Mouse (Mus musculus) embryonic facial prominence, embryonic 10.5 days (tissue): Measurements from ENCODE around the gene Dcaf10. TPM values are rescaled to one million over a fixed set of nuclear protein-coding genes. Genes with fewer than 3 reads are reported as not detected.
"Not testable (repeated sequence)": the region's sequence is repeated elsewhere in the genome, so short reads cannot be mapped to it uniquely, and the experiment has no call there.

Source experiments
- DNase-seq: peaks from one replicate; pipeline ENCODE4 v3.0.0-alpha.2; 2017; ENCODE audit warnings: low spot score
- H3K27ac ChIP-seq: fragments of 300-500 bp; sonication (generic); replicated peaks from 2 replicates; pipeline ENCODE4 v1.5.1; 2016; ENCODE audit warnings: mild to moderate bottlenecking
- H3K27me3 ChIP-seq: fragments of 300-500 bp; sonication (generic); replicated peaks from 2 replicates; pipeline ENCODE4 v1.6.1; 2016; ENCODE audit warnings: low read depth, mild to moderate bottlenecking; ENCODE audit not compliant: poor library complexity, severe bottlenecking
- H3K36me3 ChIP-seq: fragments of 300-500 bp; sonication (generic); replicated peaks from 2 replicates; pipeline ENCODE4 v1.6.1; 2016; ENCODE audit warnings: mild to moderate bottlenecking, moderate library complexity
- H3K4me1 ChIP-seq: fragments of 300-500 bp; sonication (generic); 2 replicates; pipeline ENCODE4 v1.6.1; 2016
- H3K4me3 ChIP-seq: fragments of 300-500 bp; sonication (generic); 2 replicates; pipeline ENCODE4 v1.5.1; 2016; ENCODE audit warnings: mild to moderate bottlenecking, moderate library complexity
- H3K9me3 ChIP-seq: fragments of 300-500 bp; sonication (generic); 2 replicates; pipeline ENCODE4 v1.6.1; 2016; ENCODE audit warnings: mild to moderate bottlenecking
- WGBS: fragments of 180-500 bp; shearing (Covaris S2); methylation state at CpG from one replicate; pipeline ENCODE4 v1.1.7; 2016; 5-methylcytosine and 5-hydroxymethylcytosine counted together
- polyA plus RNA-seq: library from polyadenylated mRNA; unstranded; fragments of >200 nt; fragmentation: Nextera tagmentation; extraction: Ambion mirVana; gene quantifications from 2 replicates; pipeline ENCODE4 v1.2.1, GENCODE M21; 2016

The Dcaf10 gene
- polyA plus RNA-seq, 1 experiment from 2014 or later: 9.0 TPM

DNA sequence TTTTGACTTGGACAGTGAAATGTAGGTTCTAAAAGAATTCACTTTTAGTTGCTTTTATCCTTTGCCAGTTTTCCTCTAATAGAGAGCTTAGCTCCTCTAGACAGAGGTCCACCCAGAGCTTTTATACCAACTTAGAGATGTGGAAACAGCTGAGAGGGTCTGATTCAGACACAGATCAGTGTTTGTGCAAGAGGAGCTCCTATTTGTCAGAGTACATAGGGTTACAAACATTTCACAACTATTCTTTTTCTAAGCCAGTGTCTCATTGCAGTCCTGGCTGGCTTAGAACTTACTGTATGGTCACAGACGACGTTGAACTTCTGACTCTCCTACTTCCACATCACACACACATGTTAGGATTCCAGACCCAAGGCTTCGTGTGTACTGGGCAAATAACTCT is 14.8 kb downstream of the Dcaf10 start:
- Histone ChIP-seq H3K27ac (no peak overlapping the region), H3K36me3 (peaks cover 50% of the 10 kb centered on the region), H3K9me3 (no peaks in the 10 kb centered on the region), H3K27me3 (no peaks in the 10 kb centered on the region), H3K4me3 (no peak overlapping the region), H3K4me1 (no peaks in the 10 kb centered on the region)
- DNase-seq: no peak
- WGBS: 93% methylated on average over 3 of the region's 3 CpGs

DNA sequence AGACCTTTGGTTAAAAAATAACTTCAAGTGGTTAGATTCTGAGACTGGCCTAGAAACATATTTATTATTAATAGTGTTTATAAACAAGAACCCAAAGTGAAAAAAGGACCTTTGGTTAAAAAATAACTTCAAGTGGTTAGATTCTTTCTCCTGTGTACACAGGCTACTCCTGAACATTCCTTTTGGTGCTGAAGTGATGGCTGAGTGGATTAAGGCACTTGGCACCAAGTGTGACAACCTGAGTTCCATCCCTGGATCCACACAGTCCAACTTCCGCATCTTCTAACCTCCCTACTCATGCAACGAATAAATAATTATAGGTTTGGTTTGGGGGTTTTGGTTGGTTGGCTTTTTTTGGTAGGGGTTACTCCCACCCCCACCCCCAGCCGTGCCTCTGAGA is 29.4 kb downstream of the Dcaf10 start:
- Histone ChIP-seq H3K4me3 (no peak overlapping the region), H3K36me3 (peaks cover 78% of the 10 kb centered on the region), H3K27ac (no peak overlapping the region), H3K27me3 (no peaks in the 10 kb centered on the region), H3K4me1 (no peaks in the 10 kb centered on the region), H3K9me3 (no peaks in the 10 kb centered on the region)
- no peak for DNase-seq
- WGBS: 79% methylated on average over 3 of the region's 3 CpGs

DNA sequence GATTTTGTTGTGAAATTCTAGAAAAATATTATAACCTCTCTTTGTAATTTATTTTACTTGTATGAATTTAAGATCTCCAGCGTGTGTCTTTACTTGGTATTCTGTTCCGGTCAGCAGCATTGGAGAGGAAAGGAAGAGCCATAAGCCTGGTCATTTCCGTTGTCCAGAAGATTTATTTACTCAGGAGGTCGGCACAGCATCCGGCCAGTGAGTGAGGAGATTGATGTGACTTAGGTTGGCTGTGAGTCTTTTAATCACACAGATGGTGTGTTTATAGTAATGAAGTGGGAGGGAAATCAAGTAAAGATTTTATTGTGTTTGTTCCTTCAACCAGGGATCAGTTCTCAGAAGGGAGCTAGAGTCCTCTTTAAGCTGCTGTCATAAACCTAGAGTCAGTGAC is 33.0 kb downstream of the Dcaf10 start:
- H3K4me3 ChIP-seq: no peak overlapping the region
- H3K27me3 ChIP-seq: no peaks in the 10 kb centered on the region
- no peak overlapping the region for H3K27ac ChIP-seq
- no peak for DNase-seq
- H3K4me1 ChIP-seq: no peaks in the 10 kb centered on the region
- WGBS: 89% methylated on average over 5 of the region's 5 CpGs
- peaks cover 86% of the 10 kb centered on the region for H3K36me3 ChIP-seq
- H3K9me3 ChIP-seq: no peaks in the 10 kb centered on the region

DNA sequence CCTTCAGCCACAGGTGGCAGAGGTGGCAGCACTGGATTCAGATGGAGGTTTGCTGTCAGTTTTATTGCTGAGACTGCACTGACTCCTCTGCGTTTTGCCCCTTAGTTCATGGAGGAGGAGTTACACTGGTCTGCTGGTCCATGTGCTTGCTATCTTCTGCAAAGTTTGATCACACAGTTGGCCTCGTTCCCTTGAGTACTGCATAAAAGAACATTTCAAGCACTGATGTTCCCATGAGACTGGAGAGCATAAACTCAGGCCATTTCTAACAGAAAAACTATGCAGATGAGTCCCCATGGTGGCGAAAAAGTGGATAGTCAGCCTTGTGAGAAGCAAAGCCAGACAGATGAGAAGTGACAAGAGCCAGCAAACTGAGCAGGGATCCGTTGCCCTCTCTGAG is 34.7 kb downstream of the Dcaf10 start:
- Histone ChIP-seq H3K4me1 (no peaks in the 10 kb centered on the region), H3K9me3 (no peaks in the 10 kb centered on the region), H3K36me3 (peaks cover 69% of the 10 kb centered on the region), H3K4me3 (no peak overlapping the region), H3K27ac (no peak overlapping the region), H3K27me3 (no peaks in the 10 kb centered on the region)
- DNase-seq: no peak
- WGBS: 92% methylated on average over 4 of the region's 4 CpGs

GRCm38 (mm10) chr4:45380903-45381580 is 39.1 kb downstream of the Dcaf10 start:
- not testable (repeated sequence) for H3K27me3 ChIP-seq, H3K4me1 ChIP-seq, DNase-seq, H3K4me3 ChIP-seq, H3K9me3 ChIP-seq, H3K27ac ChIP-seq
- WGBS: 89% methylated on average over 10 of the region's 10 CpGs
- H3K36me3 ChIP-seq: peaks cover 25% of the 10 kb centered on the region

DNA sequence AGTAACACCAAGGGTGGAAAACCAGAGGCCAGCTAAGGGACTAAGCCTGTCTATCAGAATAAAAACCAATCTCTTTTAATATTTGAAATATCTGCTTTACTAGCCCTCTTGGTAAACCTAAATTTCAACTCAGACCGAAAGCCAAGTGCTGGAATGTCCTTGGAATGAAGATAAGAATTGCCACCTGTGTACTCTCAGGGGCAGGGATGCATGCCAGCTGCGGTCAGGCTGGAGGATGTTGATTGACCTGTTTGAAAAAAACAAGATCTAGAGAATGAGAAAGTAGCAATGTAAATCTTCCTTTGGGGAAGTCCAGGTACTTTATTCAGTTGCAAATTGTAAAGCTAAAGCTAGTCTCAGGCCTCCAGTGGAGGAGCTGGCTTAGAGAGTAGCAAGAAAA is 40.2 kb downstream of the Dcaf10 start:
- H3K9me3 ChIP-seq, DNase-seq, H3K4me3 ChIP-seq, H3K27ac ChIP-seq, H3K27me3 ChIP-seq, H3K4me1 ChIP-seq: not testable (repeated sequence)
- 81% methylated on average over 2 of the region's 2 CpGs for WGBS
- peaks cover 14% of the 10 kb centered on the region for H3K36me3 ChIP-seq

DNA sequence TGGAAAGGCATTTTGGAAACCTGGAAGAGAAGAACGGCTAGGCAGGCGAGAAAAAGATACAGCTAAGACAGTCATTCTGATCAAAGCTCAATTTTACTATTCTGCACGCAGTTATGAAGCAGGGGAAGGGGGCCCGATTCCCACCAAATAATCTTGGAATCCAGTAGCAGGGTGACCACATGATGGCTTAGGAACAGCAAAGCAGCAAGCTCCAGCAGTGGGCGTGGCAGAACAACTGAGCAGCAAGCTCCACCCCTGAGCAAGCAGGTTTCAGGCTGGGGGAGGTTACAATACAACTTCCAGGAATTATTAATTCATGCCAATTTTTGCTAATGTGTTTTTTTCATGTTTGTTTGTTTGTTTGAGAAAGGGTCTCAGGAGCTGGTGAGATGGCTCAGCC is 45.4 kb downstream of the Dcaf10 start:
- not testable (repeated sequence) for H3K4me3 ChIP-seq, H3K9me3 ChIP-seq, H3K27me3 ChIP-seq, H3K4me1 ChIP-seq, H3K36me3 ChIP-seq, H3K27ac ChIP-seq, DNase-seq
- WGBS: 91% methylated on average over 5 of the region's 5 CpGs

GRCm38 (mm10) chr4:45392099-45392498 is 50.2 kb downstream of the Dcaf10 start:
- Histone ChIP-seq H3K4me3 (no peak overlapping the region), H3K27ac (no peak overlapping the region), H3K4me1 (no peaks in the 10 kb centered on the region), H3K9me3 (no peaks in the 10 kb centered on the region), H3K36me3 (peaks cover 24% of the 10 kb centered on the region), H3K27me3 (no peaks in the 10 kb centered on the region)
- no peak for DNase-seq
- WGBS: 75% methylated on average over 4 of the region's 4 CpGs

GRCm38 (mm10) chr4:45392572-45392971 is 50.7 kb downstream of the Dcaf10 start:
- DNase-seq: no peak
- 82% methylated on average over 11 of the region's 11 CpGs for WGBS
- H3K4me3 ChIP-seq: no peak overlapping the region

GRCm38 (mm10) chr4:45392994-45393393 is 51.1 kb downstream of the Dcaf10 start:
- Histone ChIP-seq H3K27ac (no peak overlapping the region), H3K36me3 (peaks cover 33% of the 10 kb centered on the region), H3K9me3 (no peaks in the 10 kb centered on the region), H3K4me1 (no peaks in the 10 kb centered on the region), H3K4me3 (no peak overlapping the region), H3K27me3 (no peaks in the 10 kb centered on the region)
- WGBS: 90% methylated on average over 8 of the region's 8 CpGs
- DNase-seq: no peak

More at GRCm38 (mm10) chr4:45392572-45392971, 50.7 kb downstream of the Dcaf10 start:
- peaks cover 29% of the 10 kb centered on the region for H3K36me3 ChIP-seq
- no peaks in the 10 kb centered on the region for H3K27me3 ChIP-seq
- H3K4me1 ChIP-seq: no peaks in the 10 kb centered on the region
- no peaks in the 10 kb centered on the region for H3K9me3 ChIP-seq
- H3K27ac ChIP-seq: no peak overlapping the region

DNA sequence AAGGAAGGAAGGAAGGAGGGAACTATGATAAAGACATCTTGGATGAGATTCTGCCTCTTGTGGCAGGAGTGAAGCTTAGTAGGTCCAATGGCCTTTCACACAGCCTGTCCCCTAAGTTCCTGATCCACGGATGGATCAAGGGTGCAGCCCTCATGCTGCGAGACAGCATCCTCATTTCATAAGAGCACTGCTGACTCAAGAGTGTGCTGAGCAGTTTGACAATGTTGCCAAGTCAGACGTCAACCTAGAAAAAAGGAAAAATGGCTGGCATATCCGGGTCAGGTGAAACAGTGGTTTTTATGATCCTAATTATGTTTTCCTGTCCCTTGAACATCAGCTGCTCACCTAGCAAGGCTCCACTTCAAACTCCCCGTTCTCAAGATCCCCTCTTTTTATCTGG is 51.8 kb downstream of the Dcaf10 start:
- Histone ChIP-seq H3K4me1 (no peaks in the 10 kb centered on the region), H3K27ac (no peak overlapping the region), H3K27me3 (no peaks in the 10 kb centered on the region), H3K9me3 (no peaks in the 10 kb centered on the region), H3K4me3 (no peak overlapping the region), H3K36me3 (peaks cover 39% of the 10 kb centered on the region)
- DNase-seq: no peak
- WGBS: 90% methylated on average over 5 of the region's 5 CpGs

DNA sequence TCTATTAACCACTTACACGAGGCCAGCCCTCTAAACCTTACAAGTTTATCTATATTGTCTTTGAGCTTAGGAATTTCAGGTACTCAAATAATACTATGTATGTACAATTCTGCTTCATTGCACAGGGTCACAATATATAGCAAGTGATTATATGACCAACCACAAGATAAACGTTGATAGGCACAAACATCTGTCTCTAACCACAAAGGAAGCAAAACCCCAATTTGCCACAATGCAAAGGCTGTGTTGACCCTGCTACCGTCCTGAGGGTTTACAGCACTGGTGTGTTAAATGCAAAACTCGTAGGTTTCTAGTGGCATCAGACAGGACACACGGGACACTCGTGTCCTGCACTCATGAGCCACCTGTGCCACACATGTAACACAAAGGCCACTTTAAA is 54.3 kb downstream of the Dcaf10 start:
- H3K36me3 ChIP-seq: peaks cover 65% of the 10 kb centered on the region
- H3K27me3 ChIP-seq, H3K4me1 ChIP-seq, H3K4me3 ChIP-seq, H3K27ac ChIP-seq, H3K9me3 ChIP-seq, DNase-seq: not testable (repeated sequence)
- 85% methylated on average over 6 of the region's 6 CpGs for WGBS

- H3K4me3 ChIP-seq, H3K9me3 ChIP-seq, DNase-seq, H3K27me3 ChIP-seq, H3K27ac ChIP-seq, H3K4me1 ChIP-seq: not testable (repeated sequence)
- peaks cover 86% of the 10 kb centered on the region for H3K36me3 ChIP-seq
- WGBS: 90% methylated on average over 5 of the region's 5 CpGs
Observed at GRCm38 (mm10) chr4:45398315-45398714, 56.4 kb downstream of the Dcaf10 start.
